Mouse (Mus musculus) ES-E14 (cell line): ENCODE results near the gene Glod4. TPM values are rescaled to one million over a fixed set of nuclear protein-coding genes. Genes with fewer than 3 reads are reported as not detected.

Experiments used
- DNase-seq: peaks from one replicate; pipeline ENCODE4 v3.0.0-alpha.2; 2013; ENCODE audit warnings: low read depth, low spot score
- H3K27ac ChIP-seq: 2 replicates; pipeline ENCODE4 v1.5.1; 2012; ENCODE audit warnings: low read depth, mild to moderate bottlenecking, low read length, moderate library complexity, mixed read lengths; ENCODE audit not compliant: poor library complexity, insufficient read depth, severe bottlenecking
- H3K36me3 ChIP-seq: 2 replicates; pipeline ENCODE4 v1.6.1; 2012; ENCODE audit warnings: mild to moderate bottlenecking, low read length, moderate library complexity, mixed read lengths; ENCODE audit not compliant: control insufficient read depth, poor library complexity, insufficient read depth, severe bottlenecking
- H3K4me1 ChIP-seq, 2 experiments: fragments of 150-350 bp in 1 of 2; sonication (generic) in 1 of 2; 2 replicates each; pipeline ENCODE4 v1.6.1; 2012; ENCODE audit warnings: low read length in 2 of 2, mild to moderate bottlenecking in 1 of 2, mixed read lengths in 1 of 2; ENCODE audit not compliant: control insufficient read depth in 2 of 2, insufficient read depth in 2 of 2, poor library complexity in 1 of 2
- H3K4me3 ChIP-seq, 2 experiments: fragments of 150-350 bp in 1 of 2; sonication (generic) in 1 of 2; 2 replicates each; pipeline ENCODE4 v1.5.1; 2012; ENCODE audit warnings: low read length in 2 of 2, low read depth in 1 of 2, mild to moderate bottlenecking in 1 of 2, mixed read lengths in 1 of 2; ENCODE audit not compliant: insufficient read depth in 1 of 2, poor library complexity in 1 of 2, severe bottlenecking in 1 of 2
- H3K9ac ChIP-seq: 2 replicates; pipeline ENCODE4 v1.6.1; 2012; ENCODE audit warnings: low read depth, mild to moderate bottlenecking, low read length, mixed read lengths; ENCODE audit not compliant: poor library complexity, insufficient read depth, severe bottlenecking
- H3K9me3 ChIP-seq: fragments of 150-350 bp; sonication (generic); 2 replicates; pipeline ENCODE4 v1.6.1; 2012; ENCODE audit warnings: low read depth, mild to moderate bottlenecking, low read length; ENCODE audit not compliant: control insufficient read depth, insufficient read depth
- CHD2 ChIP-seq: IDR thresholded peaks from 2 replicates; pipeline ENCODE4 v1.6.1; 2014; ENCODE audit warnings: mild to moderate bottlenecking, low read depth, low read length, inconsistent platforms
- HCFC1 ChIP-seq: IDR thresholded peaks from 2 replicates; pipeline ENCODE4 v1.6.1; 2012; ENCODE audit warnings: low read length, inconsistent platforms, borderline replicate concordance; ENCODE audit not compliant: insufficient read depth
- MAFK ChIP-seq: IDR thresholded peaks from 2 replicates; pipeline ENCODE4 v1.6.1; 2014; ENCODE audit warnings: mild to moderate bottlenecking, low read depth, low read length, inconsistent platforms; ENCODE audit not compliant: insufficient read depth
- ZC3H11A ChIP-seq: IDR thresholded peaks from 2 replicates; pipeline ENCODE4 v1.6.1; 2012; ENCODE audit warnings: low read depth, mild to moderate bottlenecking, inconsistent platforms, low read length, borderline replicate concordance
- ZNF384 ChIP-seq: IDR thresholded peaks from 2 replicates; pipeline ENCODE4 v1.6.1; 2012; ENCODE audit warnings: low read depth, low read length, inconsistent platforms
- in situ Hi-C, 2 experiments: fragments of 600-800 bp; cut with MboI; formaldehyde crosslinking; loops; one replicate each; pipeline ENCODE4 v1.15.1; 2025; ENCODE audit warnings: low sequenced_read_pairs in 2 of 2, inconsistent platforms in 1 of 2; ENCODE audit not compliant: unreplicated experiment in 2 of 2
- total RNA-seq: library from RNA; depleted of rRNA; stranded (reverse); fragments of 300-350 nt; gene quantifications from 2 replicates; pipeline ENCODE4 v1.2.3, GENCODE M21; 2012

Glod4 gene
- total RNA-seq, 1 experiment, result 65.5 TPM

GRCm38 (mm10) chr11:76083941-76084367, 159.6 kb downstream of the Glod4 start:
- no peak for DNase-seq
- in situ Hi-C loops, result loop anchor here in 1 of 2 experiments (10.0 kb wide), 1 partner anchor 91 kb away; the partner anchor contains the start of genes Fam57a and Vps53
- H3K4me3 ChIP-seq, result no peak overlapping the region
- no peaks in the 10 kb centered on the region; the same call in 1 of the 2 replicates for H3K36me3 ChIP-seq
- H3K9ac ChIP-seq, result no peak overlapping the region
- TF ChIP-seq ZNF384 (no peak), HCFC1 (no peak), MAFK (no peak), CHD2 (no peak), ZC3H11A (no peak)
- no peaks in the 10 kb centered on the region for H3K4me1 ChIP-seq
- H3K27ac ChIP-seq, result no peak overlapping the region
- no peaks in the 10 kb centered on the region for H3K9me3 ChIP-seq

- Histone ChIP-seq H3K27ac (no peak overlapping the region), H3K4me1 (no peaks in the 10 kb centered on the region), H3K4me3 (no peak overlapping the region), H3K9me3 (no peaks in the 10 kb centered on the region), H3K9ac (no peak overlapping the region), H3K36me3 (no peaks in the 10 kb centered on the region; the same call in 1 of the 2 replicates)
- no peak for DNase-seq
- TF ChIP-seq ZC3H11A, result no peak
- TF ChIP-seq HCFC1, result no peak
- TF ChIP-seq ZNF384, result no peak
- TF ChIP-seq CHD2, result no peak
- TF ChIP-seq MAFK, result no peak
- in situ Hi-C loops, result loop anchor here in 1 of 2 experiments (10.0 kb wide), 1 partner anchor 94 kb away; the partner anchor contains the start of genes Fam57a and Vps53
These were observed 162.4 kb downstream of the Glod4 start for GRCm38 (mm10) chr11:76081048-76081640.

- in situ Hi-C loops, result loop anchor here in 1 of 2 experiments (10.0 kb wide), 1 partner anchor 95 kb away; the partner anchor contains the start of genes Fam57a and Vps53
- no peak for DNase-seq
- no peak for TF ChIP-seq MAFK
- no peak for TF ChIP-seq ZNF384
- no peak for TF ChIP-seq HCFC1
- no peak for TF ChIP-seq ZC3H11A
- no peak for TF ChIP-seq CHD2
- no peak overlapping the region for H3K27ac ChIP-seq
- H3K4me1 ChIP-seq, result no peaks in the 10 kb centered on the region
- H3K36me3 ChIP-seq, result no peaks in the 10 kb centered on the region; the same call in 1 of the 2 replicates
- H3K9ac ChIP-seq, result no peak overlapping the region
- no peaks in the 10 kb centered on the region for H3K9me3 ChIP-seq
- H3K4me3 ChIP-seq, result no peak overlapping the region
These were observed 163.2 kb downstream of the Glod4 start for GRCm38 (mm10) chr11:76080293-76080692.

- Histone ChIP-seq H3K4me1 (no peaks in the 10 kb centered on the region), H3K4me3 (no peak overlapping the region), H3K27ac (no peak overlapping the region), H3K36me3 (no peaks in the 10 kb centered on the region; the same call in 1 of the 2 replicates), H3K9ac (no peak overlapping the region), H3K9me3 (no peaks in the 10 kb centered on the region)
- no peak for TF ChIP-seq MAFK
- DNase-seq, result no peak
- in situ Hi-C loops, result no loop called here
These were observed 166.2 kb downstream of the Glod4 start for GRCm38 (mm10) chr11:76077341-76077740.
